Mouse (Mus musculus) regulatory T cell (primary cell): ENCODE results near the gene Hddc2.
"Not testable (repeated sequence)": the region's sequence is repeated elsewhere in the genome, so short reads cannot be mapped to it uniquely, and the experiment has no call there.

ENCODE experiments used
- in situ Hi-C: fragments of 300-600 bp; cut with MboI, MseI; formaldehyde crosslinking; loops from one replicate; pipeline ENCODE4 v1.15.1; 2025; ENCODE audit warnings: high pct_unique_total_duplicates

The Hddc2 gene

DNA sequence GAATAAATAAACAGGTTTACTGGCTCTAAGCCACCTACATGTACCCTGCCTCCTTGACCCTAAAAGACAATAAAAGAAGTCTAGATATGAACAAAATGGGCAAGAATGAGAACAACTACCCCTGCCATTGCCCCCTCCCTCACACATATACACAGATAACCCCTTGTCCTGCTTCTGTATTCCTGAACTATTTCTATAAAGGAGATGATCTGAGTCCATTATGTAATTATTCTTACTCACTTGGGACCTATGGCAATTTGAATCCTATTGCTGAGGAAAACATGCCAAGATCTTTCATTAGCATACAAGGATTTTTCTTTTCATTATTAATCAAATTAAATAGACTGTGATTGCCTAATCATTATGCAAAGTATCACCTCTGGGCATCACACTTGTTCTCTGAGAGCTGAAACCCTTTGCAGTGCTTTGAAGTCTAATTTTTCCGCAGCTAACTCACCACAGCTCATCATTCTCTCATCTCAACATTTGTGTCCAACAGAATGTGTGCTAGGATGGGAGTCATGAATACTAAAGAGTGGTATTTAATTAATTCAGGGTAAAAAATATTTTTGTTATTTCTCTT, 39.8 kb downstream of the Hddc2 start:
- in situ Hi-C loops: no loop called here

DNA sequence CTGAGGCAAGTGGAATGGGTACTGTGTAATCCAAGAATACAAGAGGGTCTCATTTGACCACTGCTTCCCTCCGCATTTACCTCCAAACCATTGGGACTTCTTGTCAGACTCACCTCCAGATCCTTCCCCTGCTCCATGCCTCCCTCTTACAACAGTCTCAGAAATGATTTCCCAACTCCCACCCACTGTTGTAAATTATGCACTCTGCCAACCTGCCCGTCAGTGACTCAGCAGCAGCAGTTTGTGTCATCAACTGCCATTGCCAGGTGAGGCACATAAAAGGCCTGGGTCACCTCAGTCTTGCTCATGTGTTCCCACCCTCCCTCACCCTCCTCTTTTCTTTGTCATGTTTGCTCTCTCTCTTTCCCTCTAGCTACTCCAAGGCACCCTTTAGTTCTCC, 41.0 kb downstream of the Hddc2 start:
- in situ Hi-C loops: no loop called here

DNA sequence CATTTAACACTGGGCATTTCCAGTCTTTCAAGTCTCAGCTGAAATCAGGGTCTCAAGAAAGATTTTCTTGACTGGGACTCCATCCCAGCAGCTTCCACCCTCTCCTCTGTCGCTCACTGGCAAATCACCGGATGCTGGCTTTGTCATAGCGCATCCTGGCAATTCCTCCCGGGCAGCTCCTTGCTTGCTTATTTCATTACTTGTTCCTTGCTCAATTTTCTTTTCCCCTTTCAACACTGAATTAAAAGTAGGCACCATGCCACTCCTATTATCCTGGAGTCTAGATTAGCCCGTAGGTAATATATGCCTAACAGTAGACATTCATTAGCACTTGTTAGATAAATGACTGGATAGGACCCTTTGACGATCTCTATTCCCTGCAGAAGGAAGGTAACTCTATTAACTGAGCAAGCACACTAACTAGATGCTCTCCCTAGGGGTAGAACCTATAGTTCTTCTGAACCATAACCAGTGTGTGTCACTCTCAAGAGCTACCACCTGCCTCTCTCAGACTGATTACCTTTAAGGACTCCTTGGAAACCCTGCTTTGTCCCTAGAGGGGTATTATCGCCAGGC, 41.8 kb downstream of the Hddc2 start:
- in situ Hi-C loops: no loop called here

DNA sequence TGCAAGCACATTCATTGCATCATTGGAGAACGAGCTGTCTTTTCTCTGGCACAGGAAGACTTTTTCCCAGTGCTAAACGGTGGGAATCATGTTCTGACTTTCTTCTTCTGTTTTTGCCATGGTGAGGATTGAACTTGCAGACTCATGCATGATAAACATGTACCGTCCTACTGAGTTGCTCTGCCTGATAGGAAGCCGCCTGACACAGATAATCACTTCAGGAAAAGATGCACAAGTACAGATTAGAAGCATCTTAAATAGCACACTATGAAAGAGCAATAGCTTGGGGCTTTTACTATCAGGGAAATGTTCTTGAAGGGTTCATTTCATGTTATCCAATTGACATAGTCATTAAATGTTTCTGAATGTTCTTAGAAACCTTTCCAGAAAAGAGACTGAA, 46.6 kb downstream of the Hddc2 start:
- in situ Hi-C loops: no loop called here

DNA sequence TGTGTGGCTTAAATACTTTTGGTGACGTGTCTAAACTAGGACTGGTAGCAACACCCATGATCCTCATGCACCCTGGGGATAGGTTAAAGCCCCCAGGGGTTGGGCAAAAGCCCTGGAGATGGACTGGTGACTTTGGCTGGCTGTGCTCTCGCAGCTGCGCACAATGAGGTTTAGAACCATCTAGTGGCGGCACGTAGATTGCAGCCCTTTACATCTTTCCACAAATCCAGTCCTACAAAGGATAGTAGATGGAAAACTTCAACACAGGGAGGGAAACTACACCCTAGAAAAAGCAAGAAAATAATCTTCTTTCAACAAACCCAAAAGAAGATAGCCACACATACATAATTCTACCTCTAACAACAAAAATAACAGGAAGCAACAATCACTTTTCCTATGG, 57.0 kb downstream of the Hddc2 start:
- in situ Hi-C loops: not testable (repeated sequence)
